Mouse (Mus musculus): ENCODE measurements at regions not wholly inside any gene's neighbourhood (a gene's known extent, or its start where the extent isn't known, plus 50 kb on each side); places are given as distances from the start of the nearest gene placed in this dataset.

DNA sequence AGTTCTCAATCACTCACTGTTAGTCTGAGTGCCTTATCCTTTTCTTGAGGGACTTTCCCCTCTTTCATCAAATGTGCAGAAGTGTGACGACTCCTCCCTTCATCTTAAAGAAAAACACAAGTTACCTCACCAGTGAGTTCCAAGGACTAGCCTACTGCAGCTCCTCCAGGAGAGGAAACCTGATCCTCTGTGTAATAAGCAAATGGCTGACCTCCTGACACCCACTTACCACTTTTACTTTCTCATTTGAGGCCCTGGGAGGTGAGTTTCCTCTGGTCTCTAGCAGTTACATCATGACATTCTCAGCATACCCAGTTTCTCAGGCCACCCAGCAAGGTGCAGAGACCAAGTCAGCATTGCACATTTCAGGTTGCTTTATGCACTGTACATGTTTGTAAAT, 83.5 kb downstream of the Bmp2 start:
- ATAC-seq (ENCODE audit: extremely low read depth, insufficient number of reproducible peaks, low FRiP score, poor library complexity, severe bottlenecking) (no peak), DNase-seq (ENCODE audit: low spot score) (no peak)
- H3K4me1 ChIP-seq (ENCODE audit: insufficient read depth, low read depth, low read length), result no peaks in the 10 kb centered on the region
- no peaks in the 10 kb centered on the region for H3K36me3 ChIP-seq (replicated peaks)
- H3K9me3 ChIP-seq (replicated peaks), result peaks cover 18% of the 10 kb centered on the region
- no peaks in the 10 kb centered on the region for H3K27me3 ChIP-seq (ENCODE audit: insufficient read depth, low read length)
- no peak for TF ChIP-seq GATA2 (IDR thresholded peaks at IDR 0.05; ENCODE audit: borderline replicate concordance, low read depth, low read length)
- TF ChIP-seq CTCF (IDR thresholded peaks at IDR 0.05; ENCODE audit: low read depth, low read length), result no peak
- TF ChIP-seq GATA1 (IDR thresholded peaks at IDR 0.05; ENCODE audit: borderline replicate concordance, low read length), result no peak
- no peak for TF ChIP-seq POLR2AphosphoS5 (IDR thresholded peaks at IDR 0.05; ENCODE audit: insufficient replicate concordance, low read depth, low read length)
- TF ChIP-seq TAL1 (conservative IDR thresholded peaks at IDR 0.05; ENCODE audit: low read depth, low read length), result no peak
- no peak overlapping the region for H3K4me3 ChIP-seq (ENCODE audit: low read depth, low read length)

DNA sequence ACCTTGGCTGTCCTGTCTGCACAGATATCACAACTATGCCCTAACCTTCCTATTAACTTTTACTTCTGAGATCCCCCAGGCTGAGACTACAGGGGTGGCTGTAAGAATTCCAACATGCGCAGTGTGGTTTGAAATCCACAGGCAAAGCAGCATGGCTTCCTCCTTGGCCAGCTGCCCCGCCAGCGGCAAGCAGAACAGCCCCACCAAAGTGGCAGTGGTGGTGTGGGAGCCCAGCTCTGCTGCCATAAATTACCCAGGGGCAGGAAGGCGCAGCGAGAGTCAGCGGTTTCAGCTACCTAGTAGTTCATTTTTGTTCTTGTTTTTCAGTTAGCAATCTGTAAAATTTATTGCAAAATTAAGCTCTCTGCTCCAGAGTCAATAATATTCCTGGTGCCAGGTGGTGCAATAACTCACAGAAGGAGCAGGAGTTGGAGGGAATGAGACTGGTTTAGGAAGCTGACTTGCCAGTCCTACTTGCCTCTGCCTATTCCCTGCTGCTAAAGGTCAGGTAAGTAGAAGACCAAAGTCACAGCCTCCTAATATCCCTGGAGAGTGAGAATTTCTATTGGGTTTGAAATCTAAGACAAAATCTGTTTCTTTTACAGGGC, 98.0 kb downstream of the Bmp2 start:
- H3K9me3 ChIP-seq (replicated peaks), result peaks cover 26% of the 10 kb centered on the region
- ATAC-seq (ENCODE audit: extremely low read depth, insufficient number of reproducible peaks, low FRiP score, poor library complexity, severe bottlenecking) (no peak), DNase-seq (ENCODE audit: low spot score) (no peak)
- no peak overlapping the region for H3K4me3 ChIP-seq (ENCODE audit: low read depth, low read length)
- H3K27me3 ChIP-seq (ENCODE audit: insufficient read depth, low read length), result no peaks in the 10 kb centered on the region
- H3K36me3 ChIP-seq (replicated peaks), result no peaks in the 10 kb centered on the region
- H3K4me1 ChIP-seq (ENCODE audit: insufficient read depth, low read depth, low read length), result no peaks in the 10 kb centered on the region
- TF ChIP-seq POLR2AphosphoS5 (IDR thresholded peaks at IDR 0.05; ENCODE audit: insufficient replicate concordance, low read depth, low read length) (no peak), GATA2 (IDR thresholded peaks at IDR 0.05; ENCODE audit: borderline replicate concordance, low read depth, low read length) (no peak), CTCF (IDR thresholded peaks at IDR 0.05; ENCODE audit: low read depth, low read length) (no peak), TAL1 (conservative IDR thresholded peaks at IDR 0.05; ENCODE audit: low read depth, low read length) (no peak), GATA1 (IDR thresholded peaks at IDR 0.05; ENCODE audit: borderline replicate concordance, low read length) (no peak)

DNA sequence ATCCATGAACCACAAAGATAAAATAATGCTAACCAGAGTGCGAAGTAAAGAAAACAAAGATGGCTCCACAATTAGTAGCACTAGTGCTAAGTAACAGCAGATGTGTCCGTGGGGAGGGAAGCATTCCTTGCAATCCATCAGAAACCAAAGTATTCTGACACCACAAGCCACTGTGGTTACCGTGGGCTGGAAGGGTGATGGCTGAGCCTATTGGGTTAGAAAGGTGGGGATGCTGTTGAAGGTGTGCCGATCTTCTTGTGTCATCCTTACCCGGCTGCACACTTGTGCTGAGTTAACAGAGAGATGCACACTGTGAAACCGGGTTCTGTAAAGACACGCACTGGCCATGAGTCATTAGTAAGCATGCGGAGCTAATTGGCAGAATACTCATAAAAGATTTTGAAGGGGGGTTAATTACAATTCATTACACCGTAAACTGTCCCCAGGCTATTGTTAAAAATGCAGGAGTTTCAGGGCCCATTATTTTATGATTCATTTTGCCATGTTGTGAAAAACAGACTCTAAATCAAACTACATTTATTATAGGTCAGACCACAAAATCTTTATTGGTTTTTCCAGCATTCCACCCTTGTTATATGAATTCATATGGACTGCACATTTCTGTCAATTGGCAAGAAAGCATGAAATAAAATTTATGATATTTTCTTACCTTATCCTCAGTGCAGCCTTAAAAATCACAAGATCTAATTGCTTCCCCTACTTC, 114.5 kb downstream of the Bmp2 start:
- Histone ChIP-seq H3K36me3 (replicated peaks) (no peaks in the 10 kb centered on the region), H3K9me3 (replicated peaks) (peaks cover 30% of the 10 kb centered on the region), H3K27me3 (ENCODE audit: insufficient read depth, low read length) (no peaks in the 10 kb centered on the region), H3K4me3 (ENCODE audit: low read depth, low read length) (no peak overlapping the region), H3K4me1 (ENCODE audit: insufficient read depth, low read depth, low read length) (no peaks in the 10 kb centered on the region)
- no peak for ATAC-seq (ENCODE audit: extremely low read depth, insufficient number of reproducible peaks, low FRiP score, poor library complexity, severe bottlenecking)
- TF ChIP-seq GATA1 (IDR thresholded peaks at IDR 0.05; ENCODE audit: borderline replicate concordance, low read length), result no peak
- no peak for TF ChIP-seq POLR2AphosphoS5 (IDR thresholded peaks at IDR 0.05; ENCODE audit: insufficient replicate concordance, low read depth, low read length)
- TF ChIP-seq TAL1 (conservative IDR thresholded peaks at IDR 0.05; ENCODE audit: low read depth, low read length), result no peak
- TF ChIP-seq GATA2 (IDR thresholded peaks at IDR 0.05; ENCODE audit: borderline replicate concordance, low read depth, low read length), result no peak
- no peak for TF ChIP-seq CTCF (IDR thresholded peaks at IDR 0.05; ENCODE audit: low read depth, low read length)
- no peak for DNase-seq (ENCODE audit: low spot score)

DNA sequence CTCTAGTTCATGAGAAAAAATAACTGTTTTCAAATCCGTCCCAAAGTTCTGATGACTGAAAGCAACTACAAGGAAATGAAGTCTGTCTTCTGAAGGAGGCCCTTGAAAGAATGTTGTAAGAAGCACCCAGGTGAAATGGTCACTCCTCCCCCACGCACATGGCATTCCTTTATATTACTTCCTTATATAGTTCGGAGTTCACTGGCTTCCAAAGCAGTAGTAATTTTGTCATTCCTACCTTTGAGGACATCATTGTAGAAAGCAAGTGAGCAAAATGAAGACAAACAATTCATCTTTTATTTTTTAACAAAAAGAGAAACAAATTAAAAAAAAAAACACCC, 115.1 kb downstream of the Bmp2 start:
- TF ChIP-seq GATA1 (IDR thresholded peaks at IDR 0.05; ENCODE audit: borderline replicate concordance, low read length), result no peak
- no peak for TF ChIP-seq POLR2AphosphoS5 (IDR thresholded peaks at IDR 0.05; ENCODE audit: insufficient replicate concordance, low read depth, low read length)
- no peak for TF ChIP-seq CTCF (IDR thresholded peaks at IDR 0.05; ENCODE audit: low read depth, low read length)
- TF ChIP-seq TAL1 (conservative IDR thresholded peaks at IDR 0.05; ENCODE audit: low read depth, low read length), result no peak
- TF ChIP-seq GATA2 (IDR thresholded peaks at IDR 0.05; ENCODE audit: borderline replicate concordance, low read depth, low read length), result no peak
- no peak overlapping the region for H3K4me3 ChIP-seq (ENCODE audit: low read depth, low read length)
- DNase-seq (ENCODE audit: low spot score) (no peak), ATAC-seq (ENCODE audit: extremely low read depth, insufficient number of reproducible peaks, low FRiP score, poor library complexity, severe bottlenecking) (no peak)
- no peaks in the 10 kb centered on the region for H3K27me3 ChIP-seq (ENCODE audit: insufficient read depth, low read length)
- H3K36me3 ChIP-seq (replicated peaks), result no peaks in the 10 kb centered on the region
- peaks cover 34% of the 10 kb centered on the region for H3K9me3 ChIP-seq (replicated peaks)
- no peaks in the 10 kb centered on the region for H3K4me1 ChIP-seq (ENCODE audit: insufficient read depth, low read depth, low read length)

DNA sequence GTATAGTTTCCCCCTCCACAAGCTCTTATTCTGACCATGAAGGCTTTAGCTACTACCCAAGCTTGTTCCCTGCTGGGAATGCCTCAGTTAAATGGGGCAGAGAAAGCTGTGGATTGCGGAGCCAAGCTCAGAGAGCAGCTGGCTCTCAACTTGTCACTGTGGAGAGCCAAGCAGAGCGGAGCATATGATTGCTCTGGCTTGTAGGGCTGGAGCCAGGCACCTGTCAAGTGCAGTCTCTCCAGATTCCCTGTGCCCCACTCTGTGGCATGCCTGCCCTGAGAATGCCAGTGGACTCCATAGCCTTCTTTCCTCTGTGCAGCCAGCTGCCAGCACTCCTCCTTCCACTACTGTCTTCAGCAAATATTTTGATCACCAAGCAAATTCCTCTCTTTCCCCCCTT, 117.9 kb downstream of the Bmp2 start:
- DNase-seq (ENCODE audit: low spot score) (no peak), ATAC-seq (ENCODE audit: extremely low read depth, insufficient number of reproducible peaks, low FRiP score, poor library complexity, severe bottlenecking) (no peak)
- Histone ChIP-seq H3K4me1 (ENCODE audit: insufficient read depth, low read depth, low read length) (no peaks in the 10 kb centered on the region), H3K9me3 (replicated peaks) (peaks cover 34% of the 10 kb centered on the region), H3K36me3 (replicated peaks) (no peaks in the 10 kb centered on the region), H3K4me3 (ENCODE audit: low read depth, low read length) (no peak overlapping the region), H3K27me3 (ENCODE audit: insufficient read depth, low read length) (no peaks in the 10 kb centered on the region)
- TF ChIP-seq GATA1 (IDR thresholded peaks at IDR 0.05; ENCODE audit: borderline replicate concordance, low read length) (no peak), CTCF (IDR thresholded peaks at IDR 0.05; ENCODE audit: low read depth, low read length) (no peak), GATA2 (IDR thresholded peaks at IDR 0.05; ENCODE audit: borderline replicate concordance, low read depth, low read length) (no peak), POLR2AphosphoS5 (IDR thresholded peaks at IDR 0.05; ENCODE audit: insufficient replicate concordance, low read depth, low read length) (no peak), TAL1 (conservative IDR thresholded peaks at IDR 0.05; ENCODE audit: low read depth, low read length) (no peak)

DNA sequence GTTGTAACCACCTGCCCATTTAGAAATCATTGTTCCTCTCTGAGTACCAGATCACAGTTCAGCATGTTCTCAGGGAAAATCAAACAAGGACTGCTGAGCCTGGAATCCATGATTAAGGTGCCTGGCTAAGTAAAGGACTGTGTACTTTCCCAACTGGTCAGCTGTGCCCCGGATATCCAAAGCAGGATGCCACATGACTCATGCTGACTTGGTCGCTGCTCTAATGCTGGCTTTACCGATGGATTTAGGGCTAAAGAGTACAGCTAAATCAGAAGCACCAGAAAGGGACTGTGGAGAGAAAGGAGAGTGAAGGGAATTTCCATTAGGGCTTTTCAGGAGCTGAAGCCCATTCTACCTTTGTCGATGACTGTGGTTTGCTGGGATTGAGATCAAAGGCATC, 119.6 kb downstream of the Bmp2 start:
- Histone ChIP-seq H3K36me3 (replicated peaks) (no peaks in the 10 kb centered on the region), H3K4me1 (ENCODE audit: insufficient read depth, low read depth, low read length) (no peaks in the 10 kb centered on the region), H3K27me3 (ENCODE audit: insufficient read depth, low read length) (no peaks in the 10 kb centered on the region), H3K9me3 (replicated peaks) (peaks cover 26% of the 10 kb centered on the region), H3K4me3 (ENCODE audit: low read depth, low read length) (no peak overlapping the region)
- DNase-seq (ENCODE audit: low spot score), result no peak
- TF ChIP-seq TAL1 (conservative IDR thresholded peaks at IDR 0.05; ENCODE audit: low read depth, low read length) (no peak), CTCF (IDR thresholded peaks at IDR 0.05; ENCODE audit: low read depth, low read length) (no peak), GATA2 (IDR thresholded peaks at IDR 0.05; ENCODE audit: borderline replicate concordance, low read depth, low read length) (no peak), POLR2AphosphoS5 (IDR thresholded peaks at IDR 0.05; ENCODE audit: insufficient replicate concordance, low read depth, low read length) (no peak), GATA1 (IDR thresholded peaks at IDR 0.05; ENCODE audit: borderline replicate concordance, low read length) (no peak)
- ATAC-seq (ENCODE audit: extremely low read depth, insufficient number of reproducible peaks, low FRiP score, poor library complexity, severe bottlenecking), result no peak
